Mouse (Mus musculus) megakaryocyte, embryonic 14.5 days (primary cell): ENCODE data around the gene Gcgr. TPM values are rescaled to one million over a fixed set of nuclear protein-coding genes. Genes with fewer than 3 reads are reported as not detected.
"Not testable (repeated sequence)": the region's sequence is repeated elsewhere in the genome, so short reads cannot be mapped to it uniquely, and the experiment has no call there.

Experiments
- H3K27me3 ChIP-seq: replicated peaks from 2 replicates; pipeline ENCODE3; 2012; ENCODE audit warnings: inconsistent platforms
- H3K36me3 ChIP-seq: replicated peaks from 2 replicates; pipeline ENCODE3; 2012; ENCODE audit warnings: low read length, inconsistent platforms, mixed read lengths
- H3K4me1 ChIP-seq: 2 replicates; pipeline ENCODE4 v1.6.1; 2012; ENCODE audit warnings: inconsistent platforms
- H3K4me3 ChIP-seq: replicated peaks from 2 replicates; pipeline ENCODE3; 2012; ENCODE audit warnings: moderate library complexity, mild to moderate bottlenecking, inconsistent platforms
- H3K9me3 ChIP-seq: 2 replicates; pipeline ENCODE4 v1.6.1; 2012; ENCODE audit warnings: inconsistent platforms
- FLI1 ChIP-seq: IDR thresholded peaks from 2 replicates; pipeline ENCODE4 v1.6.1; 2012; ENCODE audit warnings: low read length, inconsistent platforms, mixed read lengths
- GATA1 ChIP-seq: IDR thresholded peaks from 3 replicates; pipeline ENCODE4 v1.6.1; 2012; ENCODE audit warnings: mixed read lengths, low read length, inconsistent platforms, borderline replicate concordance
- polyA plus RNA-seq: library from polyadenylated mRNA; stranded (reverse); fragments of >175 nt; gene quantifications from 2 replicates; pipeline ENCODE4 v1.2.3, GENCODE M21; 2012; ENCODE audit warnings: low replicate concordance; ENCODE audit not compliant: insufficient read depth

Gene Gcgr
- polyA plus RNA-seq, 1 experiment: not detected

DNA sequence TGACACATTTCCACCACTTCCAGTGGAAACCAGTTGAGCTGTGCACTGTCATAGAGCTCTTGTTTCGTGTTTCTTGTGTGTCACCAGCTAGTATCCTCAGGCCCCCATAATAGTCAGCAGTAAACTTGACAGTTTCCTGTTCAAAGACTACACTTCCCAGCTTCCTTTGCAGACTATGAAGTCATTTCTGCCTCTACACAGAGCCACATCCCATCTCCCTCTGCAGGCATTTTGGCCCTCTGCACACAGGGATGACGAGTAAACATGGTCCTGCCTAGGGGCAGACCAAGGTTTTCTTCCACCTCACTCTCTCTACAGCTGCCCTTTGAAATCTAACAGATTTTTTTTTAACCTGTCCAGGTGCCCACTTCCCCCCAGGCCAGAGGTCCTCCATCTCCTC, 17.0 kb downstream of the Gcgr start:
- peaks cover 84% of the 10 kb centered on the region for H3K4me1 ChIP-seq
- H3K36me3 ChIP-seq: peaks cover 47% of the 10 kb centered on the region
- TF ChIP-seq GATA1 (no peak), FLI1 (no peak)
- no peaks in the 10 kb centered on the region for H3K27me3 ChIP-seq
- H3K9me3 ChIP-seq: no peaks in the 10 kb centered on the region
- peak overlapping the region; percentile 99 for H3K4me3 ChIP-seq

GRCm38 (mm10) chr11:120548214-120548613, 17.7 kb downstream of the Gcgr start:
- H3K4me1 ChIP-seq: peaks cover 83% of the 10 kb centered on the region
- peaks cover 40% of the 10 kb centered on the region for H3K36me3 ChIP-seq
- TF ChIP-seq FLI1 (no peak), GATA1 (no peak)
- no peaks in the 10 kb centered on the region for H3K27me3 ChIP-seq
- H3K4me3 ChIP-seq: peak overlapping the region; percentile 99
- no peaks in the 10 kb centered on the region for H3K9me3 ChIP-seq

DNA sequence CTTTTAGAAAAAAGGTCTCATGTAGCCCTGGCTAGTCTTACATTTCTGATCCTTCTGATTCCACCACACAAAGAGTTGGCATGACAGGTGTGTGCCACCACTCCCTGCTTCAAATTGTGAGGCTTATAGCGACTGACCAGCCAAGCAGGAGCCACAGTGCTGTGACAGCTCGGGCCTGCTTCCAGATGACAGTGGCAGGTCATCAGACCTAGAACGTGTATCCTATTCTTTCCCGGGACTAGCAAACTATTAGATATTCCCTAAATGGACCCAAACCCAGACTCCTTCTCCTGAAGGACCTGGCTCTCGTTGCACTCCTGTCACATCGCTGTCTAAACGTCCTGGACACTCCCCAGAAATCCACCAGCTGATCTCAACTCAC, 18.3 kb downstream of the Gcgr start:
- Histone ChIP-seq H3K9me3 (no peaks in the 10 kb centered on the region), H3K36me3 (peaks cover 34% of the 10 kb centered on the region), H3K4me3 (peak overlapping the region; percentile 99), H3K27me3 (no peaks in the 10 kb centered on the region), H3K4me1 (peaks cover 80% of the 10 kb centered on the region)
- TF ChIP-seq FLI1 (no peak), GATA1 (no peak)

DNA sequence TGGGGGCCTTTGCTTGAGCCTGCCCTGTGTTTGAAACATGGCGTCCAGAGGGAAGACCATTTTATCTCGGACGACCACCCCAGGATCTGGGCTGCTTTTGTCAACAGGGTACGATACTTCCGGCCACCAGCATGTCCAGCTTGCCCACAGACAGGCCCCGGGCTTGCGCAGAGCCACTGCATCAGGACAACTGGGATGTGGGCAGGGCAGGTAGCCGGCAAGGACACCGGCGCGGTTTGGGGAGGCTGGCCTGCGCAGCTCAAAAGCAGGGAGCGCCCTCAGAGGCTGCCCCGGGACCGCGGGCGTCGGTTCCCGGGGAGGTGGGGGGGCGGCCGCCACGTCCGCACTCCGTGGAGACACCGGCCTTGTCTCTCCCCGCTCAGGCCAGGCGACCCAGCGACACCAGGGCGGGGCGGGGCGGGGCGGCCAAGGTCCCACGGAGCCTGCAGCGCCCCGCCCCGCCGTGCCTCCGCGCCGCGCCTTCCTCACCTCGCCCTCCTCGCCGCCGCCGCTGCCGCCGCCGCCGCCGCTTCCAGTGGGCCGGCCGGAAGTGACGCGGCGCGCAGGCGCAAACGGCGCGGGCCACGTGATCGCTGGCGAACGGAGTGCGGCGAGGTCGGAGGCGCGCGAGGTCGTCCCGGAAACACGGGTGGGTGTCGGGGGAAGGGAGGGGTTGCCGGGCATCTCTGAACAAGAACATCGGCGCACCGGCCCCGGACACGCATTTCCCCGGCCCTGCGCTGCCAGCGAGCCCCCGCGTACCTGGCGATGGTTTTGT, 18.9 kb downstream of the Gcgr start, which contains the start of gene Mcrip1:
Mcrip1 (minus strand) TSS at position 560 of the 778 bp plus-strand sequence.
- Histone ChIP-seq H3K27me3 (no peaks in the 10 kb centered on the region), H3K4me1 (peaks cover 79% of the 10 kb centered on the region), H3K4me3 (peak within 1 kb of the TSS; percentile 99), H3K36me3 (peaks cover 28% of the 10 kb centered on the region), H3K9me3 (no peaks in the 10 kb centered on the region)
- no peak for TF ChIP-seq GATA1
- TF ChIP-seq FLI1: no peak; the same call in 1 of the 2 replicates

GRCm38 (mm10) chr11:120549986-120550809, 19.7 kb downstream of the Gcgr start:
- no peak for TF ChIP-seq GATA1
- Histone ChIP-seq H3K4me1 (peaks cover 79% of the 10 kb centered on the region), H3K36me3 (peaks cover 20% of the 10 kb centered on the region), H3K9me3 (no peaks in the 10 kb centered on the region), H3K27me3 (no peaks in the 10 kb centered on the region), H3K4me3 (peak overlapping the region; percentile 99)

DNA sequence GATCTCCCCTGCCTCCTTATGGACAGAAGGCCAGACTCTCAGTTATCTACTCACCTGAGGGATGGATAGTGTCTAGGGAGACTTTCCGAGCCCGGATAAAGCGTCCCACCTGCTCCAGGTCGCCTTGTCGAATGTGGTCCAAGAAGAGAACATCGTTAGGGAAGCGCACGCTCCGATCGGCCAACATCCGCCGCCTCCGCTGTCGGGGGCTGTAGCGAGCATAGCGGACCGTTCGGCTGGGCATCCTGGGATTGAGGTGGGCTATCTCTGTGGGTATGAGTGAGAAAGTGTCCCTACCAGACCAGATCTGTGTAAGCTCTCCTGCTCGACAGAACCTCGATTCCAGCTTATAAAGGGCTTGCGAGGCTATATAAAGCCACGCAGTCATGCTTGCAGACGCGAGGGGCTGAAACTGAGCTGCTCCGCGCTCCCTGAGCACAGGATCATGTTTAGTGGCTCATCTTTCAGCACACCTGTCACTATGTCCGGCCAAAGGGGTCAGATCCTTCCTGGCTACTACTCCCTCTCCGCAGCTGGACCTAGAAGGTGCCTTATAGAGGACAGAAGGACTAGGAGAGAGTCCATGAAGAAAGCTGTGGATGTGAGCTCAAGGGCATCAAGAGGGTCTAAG, 20.4 kb downstream of the Gcgr start, which contains the start of gene Ppp1r27:
Ppp1r27 (minus strand) TSS at position 323 of the 631 bp plus-strand sequence.
- Histone ChIP-seq H3K9me3 (no peaks in the 10 kb centered on the region), H3K27me3 (no peaks in the 10 kb centered on the region), H3K4me1 (peaks cover 79% of the 10 kb centered on the region), H3K36me3 (peaks cover 13% of the 10 kb centered on the region), H3K4me3 (peak within 1 kb of the TSS; percentile 99)
- TF ChIP-seq GATA1 (no peak), FLI1 (no peak)

GRCm38 (mm10) chr11:120552736-120553135, 22.2 kb downstream of the Gcgr start:
- Histone ChIP-seq H3K9me3 (peaks cover 6% of the 10 kb centered on the region), H3K27me3 (no peaks in the 10 kb centered on the region), H3K4me3 (no peak overlapping the region), H3K36me3 (peaks cover 2% of the 10 kb centered on the region), H3K4me1 (peaks cover 61% of the 10 kb centered on the region)
- TF ChIP-seq FLI1 (no peak), GATA1 (no peak)

- peak overlapping the region; percentile 8 for H3K4me3 ChIP-seq
- H3K27me3 ChIP-seq: no peaks in the 10 kb centered on the region
- H3K36me3 ChIP-seq: peaks cover 13% of the 10 kb centered on the region
- peaks cover 46% of the 10 kb centered on the region for H3K4me1 ChIP-seq
- H3K9me3 ChIP-seq: peaks cover 8% of the 10 kb centered on the region
- TF ChIP-seq FLI1 (no peak), GATA1 (no peak)
These were observed 24.3 kb downstream of the Gcgr start for GRCm38 (mm10) chr11:120554834-120555233.

- Histone ChIP-seq H3K4me1 (peaks cover 42% of the 10 kb centered on the region), H3K9me3 (peaks cover 8% of the 10 kb centered on the region), H3K4me3 (peak overlapping the region; percentile 62), H3K36me3 (peaks cover 17% of the 10 kb centered on the region), H3K27me3 (no peaks in the 10 kb centered on the region)
- no peak for TF ChIP-seq GATA1
- TF ChIP-seq FLI1: no peak
These were observed 24.8 kb downstream of the Gcgr start for GRCm38 (mm10) chr11:120555260-120555659.

DNA sequence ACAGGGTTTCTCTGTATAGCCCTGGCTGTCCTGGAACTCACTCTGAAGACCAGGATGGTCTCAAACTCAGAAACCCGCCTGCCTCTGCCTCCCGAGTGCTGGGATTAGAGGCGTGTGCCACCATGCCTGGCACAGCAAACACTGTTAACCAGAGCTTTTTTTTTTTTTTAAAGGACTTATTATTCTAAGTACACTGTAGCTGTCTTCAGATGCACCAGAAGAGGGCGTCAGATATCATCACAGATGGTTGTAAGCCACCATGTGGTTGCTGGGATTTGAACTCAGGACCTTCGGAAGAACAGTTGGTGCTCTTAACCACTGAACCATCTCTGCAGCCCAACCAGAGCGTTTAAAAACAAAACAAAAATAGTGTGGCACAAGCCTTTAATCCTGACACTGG, 28.3 kb downstream of the Gcgr start:
- not testable (repeated sequence) for H3K27me3 ChIP-seq, H3K4me3 ChIP-seq, H3K9me3 ChIP-seq
- Histone ChIP-seq H3K36me3 (peaks cover 53% of the 10 kb centered on the region), H3K4me1 (peaks cover 24% of the 10 kb centered on the region)
